Mouse (Mus musculus): ENCODE measurements at regions not wholly inside any gene's neighbourhood (a gene's known extent, or its start where the extent isn't known, plus 50 kb on each side); places are given as distances from the start of the nearest gene placed in this dataset.
"Not testable (repeated sequence)": the region's sequence is repeated elsewhere in the genome, so short reads cannot be mapped to it uniquely, and the experiment has no call there.

- DNase-seq (ENCODE audit: low spot score) (no peak), ATAC-seq (replicated peaks; ENCODE audit: insufficient number of reproducible peaks, low FRiP score, low TSS enrichment, low read depth) (no peak)
- WGBS = 79% methylated on average over 7 of the region's 7 CpGs
- Histone ChIP-seq H3K4me2 (ENCODE audit: low read depth, low read length) (no peak overlapping the region), H3K9ac (replicated peaks; ENCODE audit: low read length) (no peak overlapping the region), H3K27ac (replicated peaks; ENCODE audit: low read depth, low read length) (no peak overlapping the region), H3K4me1 (ENCODE audit: control insufficient read depth, insufficient read depth, low read length) (no peaks in the 10 kb centered on the region), H3K27me3 (ENCODE audit: control insufficient read depth, insufficient read depth, low read length) (no peaks in the 10 kb centered on the region), H3K36me3 (replicated peaks; ENCODE audit: control insufficient read depth, insufficient read depth, low read depth, low read length) (no peaks in the 10 kb centered on the region), H3K4me3 (ENCODE audit: low read depth, low read length) (no peak overlapping the region), H3K9me3 (replicated peaks; ENCODE audit: control insufficient read depth, low read length) (no peaks in the 10 kb centered on the region)
Measured at GRCm38 (mm10) chr1:42606251-42606650, 89.3 kb upstream of the Pou3f3 start.

GRCm38 (mm10) chr1:42607466-42608043, 88.0 kb upstream of the Pou3f3 start:
- H3K9ac ChIP-seq (replicated peaks; ENCODE audit: low read length); H3K36me3 ChIP-seq (replicated peaks; ENCODE audit: control insufficient read depth, insufficient read depth, low read depth, low read length); H3K4me1 ChIP-seq (ENCODE audit: control insufficient read depth, insufficient read depth, low read length); H3K27ac ChIP-seq (replicated peaks; ENCODE audit: low read depth, low read length); DNase-seq (ENCODE audit: low spot score); H3K27me3 ChIP-seq (ENCODE audit: control insufficient read depth, insufficient read depth, low read length); H3K9me3 ChIP-seq (replicated peaks; ENCODE audit: control insufficient read depth, low read length); H3K4me2 ChIP-seq (ENCODE audit: low read depth, low read length); H3K4me3 ChIP-seq (ENCODE audit: low read depth, low read length): not testable (repeated sequence)
- 94% methylated on average over 4 of the region's 4 CpGs for WGBS
- 0 out of 2 replicates have a peak, but pooled peaks have one; percentile 18 for ATAC-seq (replicated peaks; ENCODE audit: insufficient number of reproducible peaks, low FRiP score, low TSS enrichment, low read depth)

- no peaks in the 10 kb centered on the region for H3K27me3 ChIP-seq (ENCODE audit: control insufficient read depth, insufficient read depth, low read length)
- DNase-seq (ENCODE audit: low spot score) = no peak
- H3K9me3 ChIP-seq (replicated peaks; ENCODE audit: control insufficient read depth, low read length) = no peaks in the 10 kb centered on the region
- H3K36me3 ChIP-seq (replicated peaks; ENCODE audit: control insufficient read depth, insufficient read depth, low read depth, low read length) = no peaks in the 10 kb centered on the region
- H3K27ac ChIP-seq (replicated peaks; ENCODE audit: low read depth, low read length) = no peak overlapping the region
- no peak for ATAC-seq (replicated peaks; ENCODE audit: insufficient number of reproducible peaks, low FRiP score, low TSS enrichment, low read depth)
- 61% methylated on average over 6 of the region's 6 CpGs for WGBS
- no peak overlapping the region for H3K4me2 ChIP-seq (ENCODE audit: low read depth, low read length)
- H3K4me3 ChIP-seq (ENCODE audit: low read depth, low read length) = no peak overlapping the region
- H3K9ac ChIP-seq (replicated peaks; ENCODE audit: low read length) = no peak overlapping the region
- no peaks in the 10 kb centered on the region for H3K4me1 ChIP-seq (ENCODE audit: control insufficient read depth, insufficient read depth, low read length)
Measured at GRCm38 (mm10) chr1:42623766-42624165, 71.8 kb upstream of the Pou3f3 start.

GRCm38 (mm10) chr1:42628800-42629199, 66.8 kb upstream of the Pou3f3 start:
- WGBS = 26% methylated on average over 12 of the region's 12 CpGs
- no peaks in the 10 kb centered on the region for H3K4me1 ChIP-seq (ENCODE audit: control insufficient read depth, insufficient read depth, low read length)
- H3K36me3 ChIP-seq (replicated peaks; ENCODE audit: control insufficient read depth, insufficient read depth, low read depth, low read length) = no peaks in the 10 kb centered on the region
- H3K9me3 ChIP-seq (replicated peaks; ENCODE audit: control insufficient read depth, low read length) = no peaks in the 10 kb centered on the region
- no peak overlapping the region for H3K4me3 ChIP-seq (ENCODE audit: low read depth, low read length)
- DNase-seq (ENCODE audit: low spot score) = no peak
- no peaks in the 10 kb centered on the region for H3K27me3 ChIP-seq (ENCODE audit: control insufficient read depth, insufficient read depth, low read length)
- H3K4me2 ChIP-seq (ENCODE audit: low read depth, low read length) = no peak overlapping the region
- H3K9ac ChIP-seq (replicated peaks; ENCODE audit: low read length) = no peak overlapping the region
- ATAC-seq (replicated peaks; ENCODE audit: insufficient number of reproducible peaks, low FRiP score, low TSS enrichment, low read depth) = no peak
- H3K27ac ChIP-seq (replicated peaks; ENCODE audit: low read depth, low read length) = no peak overlapping the region

- Histone ChIP-seq H3K36me3 (replicated peaks; ENCODE audit: control insufficient read depth, insufficient read depth, low read depth, low read length) (no peaks in the 10 kb centered on the region), H3K9me3 (replicated peaks; ENCODE audit: control insufficient read depth, low read length) (no peaks in the 10 kb centered on the region), H3K4me2 (ENCODE audit: low read depth, low read length) (no peak overlapping the region), H3K9ac (replicated peaks; ENCODE audit: low read length) (no peak overlapping the region), H3K27me3 (ENCODE audit: control insufficient read depth, insufficient read depth, low read length) (no peaks in the 10 kb centered on the region), H3K4me1 (ENCODE audit: control insufficient read depth, insufficient read depth, low read length) (no peaks in the 10 kb centered on the region), H3K27ac (replicated peaks; ENCODE audit: low read depth, low read length) (no peak overlapping the region), H3K4me3 (ENCODE audit: low read depth, low read length) (no peak overlapping the region)
- 22% methylated on average over 14 of the region's 14 CpGs for WGBS
- DNase-seq (ENCODE audit: low spot score) (peak; percentile 77), ATAC-seq (replicated peaks; ENCODE audit: insufficient number of reproducible peaks, low FRiP score, low TSS enrichment, low read depth) (0 out of 2 replicates have a peak, but pooled peaks have one; percentile 60)
Measured at GRCm38 (mm10) chr1:42629465-42630261, 65.9 kb upstream of the Pou3f3 start.

GRCm38 (mm10) chr1:42632286-42632685, 63.3 kb upstream of the Pou3f3 start:
- no peak overlapping the region for H3K9ac ChIP-seq (replicated peaks; ENCODE audit: low read length)
- H3K36me3 ChIP-seq (replicated peaks; ENCODE audit: control insufficient read depth, insufficient read depth, low read depth, low read length) = no peaks in the 10 kb centered on the region
- no peaks in the 10 kb centered on the region for H3K9me3 ChIP-seq (replicated peaks; ENCODE audit: control insufficient read depth, low read length)
- ATAC-seq (replicated peaks; ENCODE audit: insufficient number of reproducible peaks, low FRiP score, low TSS enrichment, low read depth) = no peak
- no peak overlapping the region for H3K4me3 ChIP-seq (ENCODE audit: low read depth, low read length)
- no peak overlapping the region for H3K27ac ChIP-seq (replicated peaks; ENCODE audit: low read depth, low read length)
- H3K4me2 ChIP-seq (ENCODE audit: low read depth, low read length) = no peak overlapping the region
- no peak for DNase-seq (ENCODE audit: low spot score)
- H3K27me3 ChIP-seq (ENCODE audit: control insufficient read depth, insufficient read depth, low read length) = no peaks in the 10 kb centered on the region
- H3K4me1 ChIP-seq (ENCODE audit: control insufficient read depth, insufficient read depth, low read length) = no peaks in the 10 kb centered on the region

GRCm38 (mm10) chr1:42636558-42636957, 59.0 kb upstream of the Pou3f3 start:
- H3K9ac ChIP-seq (replicated peaks; ENCODE audit: low read length) = no peak overlapping the region
- no peak overlapping the region for H3K4me3 ChIP-seq (ENCODE audit: low read depth, low read length)
- H3K4me2 ChIP-seq (ENCODE audit: low read depth, low read length) = no peak overlapping the region
- no peak for DNase-seq (ENCODE audit: low spot score)
- no peaks in the 10 kb centered on the region for H3K36me3 ChIP-seq (replicated peaks; ENCODE audit: control insufficient read depth, insufficient read depth, low read depth, low read length)
- H3K9me3 ChIP-seq (replicated peaks; ENCODE audit: control insufficient read depth, low read length) = no peaks in the 10 kb centered on the region
- no peak for ATAC-seq (replicated peaks; ENCODE audit: insufficient number of reproducible peaks, low FRiP score, low TSS enrichment, low read depth)
- WGBS = 52% methylated on average over 5 of the region's 5 CpGs
- H3K4me1 ChIP-seq (ENCODE audit: control insufficient read depth, insufficient read depth, low read length) = no peaks in the 10 kb centered on the region
- H3K27ac ChIP-seq (replicated peaks; ENCODE audit: low read depth, low read length) = no peak overlapping the region
- H3K27me3 ChIP-seq (ENCODE audit: control insufficient read depth, insufficient read depth, low read length) = no peaks in the 10 kb centered on the region
